Mouse (Mus musculus): ENCODE measurements around the gene Gm42688. TPM values are rescaled to one million over a fixed set of nuclear protein-coding genes. Genes with fewer than 3 reads are reported as not detected.

Gene Gm42688
- polyA plus RNA-seq, 1 experiment from 2014 or later: 2.9 TPM

GRCm38 (mm10) chr6:83118825-83119733, 17.7 kb downstream of the Gm42688 start:
- peaks cover 62% of the 10 kb centered on the region for H3K4me1 ChIP-seq
- no peak overlapping the region for H3K4me2 ChIP-seq (replicated peaks)
- no peaks in the 10 kb centered on the region for H3K9me3 ChIP-seq (replicated peaks)
- WGBS: 77% methylated on average over 14 of the region's 14 CpGs
- no peak overlapping the region for H3K9ac ChIP-seq
- no peak for ATAC-seq (ENCODE audit: insufficient number of reproducible peaks, low FRiP score, low TSS enrichment, low read depth)
- no peak overlapping the region for H3K4me3 ChIP-seq (replicated peaks)
- H3K27ac ChIP-seq (replicated peaks): no peak overlapping the region
- H3K27me3 ChIP-seq: no peaks in the 10 kb centered on the region
- H3K36me3 ChIP-seq: peaks cover 31% of the 10 kb centered on the region

- no peak overlapping the region for H3K27ac ChIP-seq (replicated peaks)
- peaks cover 63% of the 10 kb centered on the region for H3K4me1 ChIP-seq
Measured at GRCm38 (mm10) chr6:83119734-83120051, 18.3 kb downstream of the Gm42688 start.

GRCm38 (mm10) chr6:83120930-83121862, 19.8 kb downstream of the Gm42688 start, which contains the start of gene Wbp1:
TSS of gene Wbp1 (minus strand) at chr6:83121559.
- H3K36me3 ChIP-seq: peaks cover 31% of the 10 kb centered on the region
- ATAC-seq (ENCODE audit: insufficient number of reproducible peaks, low FRiP score, low TSS enrichment, low read depth): peak; percentile 97
- peak within 1 kb of the TSS; percentile 85 for H3K4me3 ChIP-seq (replicated peaks)
- WGBS: under 1% methylated on average over 38 of the region's 38 CpGs
- peak within 1 kb of the TSS; percentile 98 for H3K27ac ChIP-seq (replicated peaks)
- peaks cover 58% of the 10 kb centered on the region for H3K4me1 ChIP-seq
- no peaks in the 10 kb centered on the region for H3K27me3 ChIP-seq
- H3K4me2 ChIP-seq (replicated peaks): peak within 1 kb of the TSS; percentile 97
- peak within 1 kb of the TSS; percentile 87 for H3K9ac ChIP-seq
- no peaks in the 10 kb centered on the region for H3K9me3 ChIP-seq (replicated peaks)

More at GRCm38 (mm10) chr6:83119734-83120051, 18.3 kb downstream of the Gm42688 start:
- no peak for ATAC-seq (ENCODE audit: insufficient number of reproducible peaks, low FRiP score, low TSS enrichment, low read depth)
- Histone ChIP-seq H3K4me2 (replicated peaks) (0 out of 2 replicates have a peak overlapping the region, but pooled peaks have one; percentile 97), H3K4me3 (replicated peaks) (peak overlapping the region; percentile 85; the same call in 1 of the 2 replicates), H3K36me3 (peaks cover 31% of the 10 kb centered on the region), H3K9ac (no peak overlapping the region), H3K9me3 (replicated peaks) (no peaks in the 10 kb centered on the region), H3K27me3 (no peaks in the 10 kb centered on the region)
- WGBS: 69% methylated on average over 7 of the region's 7 CpGs

GRCm38 (mm10) chr6:83121863-83122710, 20.7 kb downstream of the Gm42688 start:
- H3K27me3 ChIP-seq: no peaks in the 10 kb centered on the region
- peaks cover 49% of the 10 kb centered on the region for H3K4me1 ChIP-seq
- H3K9me3 ChIP-seq (replicated peaks): no peaks in the 10 kb centered on the region
- H3K4me2 ChIP-seq (replicated peaks): peak overlapping the region; percentile 97
- under 1% methylated on average over 52 of the region's 52 CpGs for WGBS
- H3K36me3 ChIP-seq: peaks cover 28% of the 10 kb centered on the region
- peak overlapping the region; percentile 87 for H3K9ac ChIP-seq
- peak overlapping the region; percentile 85 for H3K4me3 ChIP-seq (replicated peaks)
- peak overlapping the region; percentile 98 for H3K27ac ChIP-seq (replicated peaks)
- no peak for ATAC-seq (ENCODE audit: insufficient number of reproducible peaks, low FRiP score, low TSS enrichment, low read depth)

- Histone ChIP-seq H3K9me3 (replicated peaks) (no peaks in the 10 kb centered on the region), H3K27ac (replicated peaks) (no peak overlapping the region), H3K27me3 (no peaks in the 10 kb centered on the region), H3K4me2 (replicated peaks) (peak overlapping the region; percentile 97), H3K36me3 (peaks cover 19% of the 10 kb centered on the region), H3K4me3 (replicated peaks) (peak overlapping the region; percentile 85), H3K4me1 (peaks cover 45% of the 10 kb centered on the region), H3K9ac (no peak overlapping the region; the same call in 1 of the 2 replicates)
- WGBS: 64% methylated on average over 5 of the region's 5 CpGs
- no peak for ATAC-seq (ENCODE audit: insufficient number of reproducible peaks, low FRiP score, low TSS enrichment, low read depth)
Measured at GRCm38 (mm10) chr6:83122961-83123360, 21.5 kb downstream of the Gm42688 start.

GRCm38 (mm10) chr6:83124851-83125312, 23.5 kb downstream of the Gm42688 start:
- no peaks in the 10 kb centered on the region for H3K27me3 ChIP-seq
- peaks cover 35% of the 10 kb centered on the region for H3K4me1 ChIP-seq
- H3K36me3 ChIP-seq: no peaks in the 10 kb centered on the region
- WGBS: under 1% methylated on average over 30 of the region's 30 CpGs
- peak overlapping the region; percentile 64 for H3K9ac ChIP-seq
- H3K27ac ChIP-seq (replicated peaks): peak overlapping the region; percentile 85
- peak overlapping the region; percentile 90 for H3K4me2 ChIP-seq (replicated peaks)
- peak overlapping the region; percentile 84 for H3K4me3 ChIP-seq (replicated peaks)
- H3K9me3 ChIP-seq (replicated peaks): no peaks in the 10 kb centered on the region
- ATAC-seq (ENCODE audit: insufficient number of reproducible peaks, low FRiP score, low TSS enrichment, low read depth): no peak

- Histone ChIP-seq H3K4me3 (replicated peaks) (peak within 1 kb of the TSS; percentile 84), H3K27me3 (no peaks in the 10 kb centered on the region), H3K27ac (replicated peaks) (peak within 1 kb of the TSS; percentile 85), H3K9ac (peak within 1 kb of the TSS; percentile 64), H3K4me2 (replicated peaks) (peak within 1 kb of the TSS; percentile 90), H3K9me3 (replicated peaks) (no peaks in the 10 kb centered on the region), H3K4me1 (peaks cover 30% of the 10 kb centered on the region), H3K36me3 (no peaks in the 10 kb centered on the region)
- ATAC-seq (ENCODE audit: insufficient number of reproducible peaks, low FRiP score, low TSS enrichment, low read depth): no peak
- WGBS: 31% methylated on average over 5 of the region's 5 CpGs
Measured at GRCm38 (mm10) chr6:83125331-83125730, 23.9 kb downstream of the Gm42688 start, which contains the start of gene Ino80b. TSS of gene Ino80b (minus strand) at chr6:83125431.

- no peaks in the 10 kb centered on the region for H3K27me3 ChIP-seq
- H3K36me3 ChIP-seq: no peaks in the 10 kb centered on the region
- no peak overlapping the region for H3K4me2 ChIP-seq (replicated peaks)
- H3K27ac ChIP-seq (replicated peaks): no peak overlapping the region
- H3K4me3 ChIP-seq (replicated peaks): no peak overlapping the region
- WGBS: 95% methylated on average over 5 of the region's 5 CpGs
- H3K9ac ChIP-seq: no peak overlapping the region
- H3K4me1 ChIP-seq: peaks cover 18% of the 10 kb centered on the region
- ATAC-seq (ENCODE audit: insufficient number of reproducible peaks, low FRiP score, low TSS enrichment, low read depth): no peak
- H3K9me3 ChIP-seq (replicated peaks): no peaks in the 10 kb centered on the region
Measured at GRCm38 (mm10) chr6:83127419-83127818, 26.0 kb downstream of the Gm42688 start.

GRCm38 (mm10) chr6:83131469-83132034, 30.1 kb downstream of the Gm42688 start:
- Histone ChIP-seq H3K4me1 (peaks cover 18% of the 10 kb centered on the region), H3K9ac (no peak overlapping the region), H3K4me3 (replicated peaks) (no peak overlapping the region), H3K27ac (replicated peaks) (no peak overlapping the region), H3K27me3 (no peaks in the 10 kb centered on the region), H3K9me3 (replicated peaks) (no peaks in the 10 kb centered on the region), H3K36me3 (no peaks in the 10 kb centered on the region), H3K4me2 (replicated peaks) (no peak overlapping the region)
- no peak for ATAC-seq (ENCODE audit: insufficient number of reproducible peaks, low FRiP score, low TSS enrichment, low read depth)
- WGBS: 75% methylated on average over 6 of the region's 6 CpGs

All from embryonic facial prominence, embryonic 15.5 days (tissue).